Mouse (Mus musculus): ENCODE results near the gene Yju2. TPM values are rescaled to one million over a fixed set of nuclear protein-coding genes. Genes with fewer than 3 reads are reported as not detected.

Yju2 gene
- polyA plus RNA-seq, 1 experiment = 14.9 TPM

DNA sequence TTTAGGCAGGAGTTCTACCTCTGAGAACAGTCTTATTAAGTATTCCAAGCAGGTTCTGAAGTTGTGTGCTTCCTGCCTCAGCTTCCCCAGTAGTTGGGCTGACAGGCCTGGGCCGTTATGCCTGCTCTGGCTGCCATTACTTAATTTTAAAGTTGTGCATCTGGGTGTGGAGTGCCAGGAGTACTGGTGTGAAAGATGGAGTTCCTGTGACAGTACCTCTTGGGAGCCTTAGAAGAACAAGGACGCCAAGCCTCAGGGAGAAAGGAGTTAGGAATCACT lies 51.0 kb downstream of the Yju2 start:
- Histone ChIP-seq H3K4me3 (replicated peaks; ENCODE audit: insufficient read depth, low read depth, low read length) (peak overlapping the region; percentile 75), H3K4me1 (ENCODE audit: control insufficient read depth, insufficient read depth, low read length) (peaks cover 13% of the 10 kb centered on the region; the same call in 1 of the 2 replicates), H3K27me3 (ENCODE audit: control insufficient read depth, insufficient read depth, low read length) (no peaks in the 10 kb centered on the region), H3K27ac (ENCODE audit: insufficient read depth, low read length) (0 out of 2 replicates have a peak overlapping the region, but pooled peaks have one; percentile 77)
- TF ChIP-seq POLR2A (IDR thresholded peaks at IDR 0.05; ENCODE audit: borderline replicate concordance, insufficient read depth, low read length) (no peak), CTCF (IDR thresholded peaks at IDR 0.05; ENCODE audit: borderline replicate concordance, insufficient read depth, low read depth, low read length) (no peak)
- 14% methylated on average over 2 of the region's 2 CpGs for WGBS
- no peak for DNase-seq

DNA sequence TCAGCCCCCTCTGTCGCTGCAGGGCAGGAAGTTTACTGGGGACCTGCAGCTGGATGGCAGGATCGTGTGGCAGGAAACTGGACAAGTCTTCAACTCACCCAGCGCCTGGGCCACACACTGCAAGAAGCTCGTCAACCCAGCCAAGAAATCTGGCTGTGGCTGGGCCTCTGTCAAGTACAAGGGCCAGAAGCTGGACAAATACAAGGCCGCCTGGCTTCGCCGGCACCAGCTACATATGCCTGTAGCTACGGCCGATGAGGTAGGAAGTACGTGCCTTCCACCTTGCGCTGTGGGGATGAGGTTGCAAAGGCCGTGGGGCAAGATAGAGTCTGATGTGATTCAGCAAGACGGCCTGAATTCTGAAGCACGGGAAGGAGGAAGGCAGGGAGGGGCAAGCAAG lies 51.4 kb downstream of the Yju2 start:
- TF ChIP-seq POLR2A (IDR thresholded peaks at IDR 0.05; ENCODE audit: borderline replicate concordance, insufficient read depth, low read length) (no peak), CTCF (IDR thresholded peaks at IDR 0.05; ENCODE audit: borderline replicate concordance, insufficient read depth, low read depth, low read length) (no peak)
- no peak for DNase-seq
- peak overlapping the region; percentile 77; the same call in 1 of the 2 replicates for H3K27ac ChIP-seq (ENCODE audit: insufficient read depth, low read length)
- no peaks in the 10 kb centered on the region for H3K27me3 ChIP-seq (ENCODE audit: control insufficient read depth, insufficient read depth, low read length)
- 29% methylated on average over 14 of the region's 14 CpGs for WGBS
- H3K4me3 ChIP-seq (replicated peaks; ENCODE audit: insufficient read depth, low read depth, low read length) = peak overlapping the region; percentile 75
- peaks cover 13% of the 10 kb centered on the region; the same call in 1 of the 2 replicates for H3K4me1 ChIP-seq (ENCODE audit: control insufficient read depth, insufficient read depth, low read length)

DNA sequence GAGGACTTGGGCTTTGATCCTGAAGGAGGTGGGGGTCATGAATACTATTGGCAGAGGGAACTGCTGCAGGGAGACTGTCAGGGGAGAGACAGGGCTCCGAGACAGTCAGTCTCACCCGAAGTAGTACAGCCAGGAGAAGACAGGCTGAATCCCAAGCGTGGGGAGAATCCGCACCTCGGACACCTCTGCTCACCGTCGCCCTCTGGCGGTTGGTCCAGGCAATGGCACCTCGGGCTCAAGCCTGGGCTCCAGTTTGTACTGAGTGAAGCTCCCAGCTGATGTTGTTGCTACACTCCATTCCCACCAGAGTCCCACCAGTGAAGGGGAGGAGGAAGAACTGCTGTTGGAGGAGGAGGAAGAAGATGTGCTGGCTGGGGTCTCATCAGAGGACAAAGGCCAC lies 51.8 kb downstream of the Yju2 start:
- no peaks in the 10 kb centered on the region for H3K27me3 ChIP-seq (ENCODE audit: control insufficient read depth, insufficient read depth, low read length)
- peak; percentile 74 to 86 for DNase-seq
- peak; percentile 93 for TF ChIP-seq CTCF (IDR thresholded peaks at IDR 0.05; ENCODE audit: borderline replicate concordance, insufficient read depth, low read depth, low read length)
- no peak for TF ChIP-seq POLR2A (IDR thresholded peaks at IDR 0.05; ENCODE audit: borderline replicate concordance, insufficient read depth, low read length)
- peak overlapping the region; percentile 9; the same call in 1 of the 2 replicates for H3K27ac ChIP-seq (ENCODE audit: insufficient read depth, low read length)
- peaks cover 13% of the 10 kb centered on the region; the same call in 1 of the 2 replicates for H3K4me1 ChIP-seq (ENCODE audit: control insufficient read depth, insufficient read depth, low read length)
- WGBS = 1% methylated on average over 9 of the region's 9 CpGs
- H3K4me3 ChIP-seq (replicated peaks; ENCODE audit: insufficient read depth, low read depth, low read length) = peak overlapping the region; percentile 75

DNA sequence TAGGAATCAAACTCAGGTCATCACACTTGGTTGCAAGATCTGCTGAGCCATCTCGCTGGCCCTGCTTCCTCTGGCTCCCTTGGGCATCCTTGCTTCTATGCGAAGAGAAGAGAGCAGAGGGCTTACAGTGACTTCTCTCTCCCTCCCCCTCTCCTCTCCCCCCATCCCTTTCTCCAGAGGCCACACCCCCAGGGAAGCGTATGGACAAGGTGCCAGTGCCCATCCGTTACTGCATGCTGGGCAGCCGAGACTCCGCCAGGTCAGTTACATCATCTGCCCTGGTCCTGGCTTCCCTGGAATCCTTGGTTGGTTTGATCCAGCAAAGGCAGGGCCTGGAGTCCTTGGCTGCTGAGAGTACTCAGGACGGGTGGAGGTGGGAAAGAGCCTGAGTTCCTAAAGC lies 52.5 kb downstream of the Yju2 start:
- 20% methylated on average over 7 of the region's 7 CpGs for WGBS
- peak; percentile 51 to 71 for DNase-seq
- TF ChIP-seq CTCF (IDR thresholded peaks at IDR 0.05; ENCODE audit: borderline replicate concordance, insufficient read depth, low read depth, low read length) (no peak), POLR2A (IDR thresholded peaks at IDR 0.05; ENCODE audit: borderline replicate concordance, insufficient read depth, low read length) (no peak)

DNA sequence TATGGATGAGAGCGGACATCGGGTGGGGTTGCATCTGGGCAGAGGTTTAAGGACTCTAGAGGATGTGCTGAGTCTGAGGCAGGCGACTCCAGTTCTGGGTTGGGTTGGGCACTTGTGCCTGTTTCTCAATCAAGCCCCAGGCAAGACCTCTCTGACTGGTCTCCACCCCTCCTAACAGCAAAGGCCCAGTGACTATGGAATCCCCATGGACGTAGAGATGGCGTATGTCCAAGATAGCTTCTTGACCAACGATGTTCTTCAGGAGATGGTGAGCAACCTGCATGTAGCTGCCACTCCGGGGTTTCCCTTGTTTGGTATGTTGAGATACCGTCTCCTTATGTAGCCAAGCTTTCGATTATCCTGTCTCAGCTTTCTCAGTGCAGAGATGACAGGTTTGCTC lies 56.4 kb downstream of the Yju2 start:
- Histone ChIP-seq H3K27ac (ENCODE audit: insufficient read depth, low read length) (no peak overlapping the region), H3K27me3 (ENCODE audit: control insufficient read depth, insufficient read depth, low read length) (no peaks in the 10 kb centered on the region), H3K4me3 (replicated peaks; ENCODE audit: insufficient read depth, low read depth, low read length) (no peak overlapping the region), H3K4me1 (ENCODE audit: control insufficient read depth, insufficient read depth, low read length) (peaks cover 46% of the 10 kb centered on the region)
- no peak for DNase-seq
- TF ChIP-seq CTCF (IDR thresholded peaks at IDR 0.05; ENCODE audit: borderline replicate concordance, insufficient read depth, low read depth, low read length) (no peak), POLR2A (IDR thresholded peaks at IDR 0.05; ENCODE audit: borderline replicate concordance, insufficient read depth, low read length) (no peak)
- 81% methylated on average over 9 of the region's 9 CpGs for WGBS

More for the DNA sequence above, 52.5 kb downstream of the Yju2 start:
- Histone ChIP-seq H3K4me1 (ENCODE audit: control insufficient read depth, insufficient read depth, low read length) (peaks cover 19% of the 10 kb centered on the region), H3K27me3 (ENCODE audit: control insufficient read depth, insufficient read depth, low read length) (no peaks in the 10 kb centered on the region), H3K4me3 (replicated peaks; ENCODE audit: insufficient read depth, low read depth, low read length) (peak overlapping the region; percentile 7), H3K27ac (ENCODE audit: insufficient read depth, low read length) (0 out of 2 replicates have a peak overlapping the region, but pooled peaks have one; percentile 2)

DNA sequence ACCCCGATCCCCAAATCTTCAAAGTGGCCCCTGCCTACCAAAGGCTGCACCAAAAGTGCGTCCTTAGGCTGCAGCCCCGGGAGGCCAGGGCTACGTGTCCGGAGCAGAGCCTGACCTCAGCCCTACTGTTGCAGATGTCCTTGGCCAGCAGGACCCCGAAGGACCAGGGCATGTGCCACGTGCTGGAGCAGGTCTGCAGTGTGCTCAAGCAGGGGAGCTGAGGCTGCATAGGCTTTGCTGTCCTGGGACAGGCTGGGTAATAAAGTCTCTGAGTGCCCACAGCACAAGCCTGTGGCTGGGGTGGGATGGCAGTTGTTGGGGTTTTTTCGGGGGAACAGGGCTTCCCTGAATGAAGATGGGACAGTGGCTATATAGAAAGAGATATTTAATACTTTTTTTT lies 57.5 kb downstream of the Yju2 start:
- no peak for DNase-seq
- Histone ChIP-seq H3K27me3 (ENCODE audit: control insufficient read depth, insufficient read depth, low read length) (no peaks in the 10 kb centered on the region), H3K4me1 (ENCODE audit: control insufficient read depth, insufficient read depth, low read length) (peaks cover 50% of the 10 kb centered on the region), H3K27ac (ENCODE audit: insufficient read depth, low read length) (no peak overlapping the region), H3K4me3 (replicated peaks; ENCODE audit: insufficient read depth, low read depth, low read length) (no peak overlapping the region)
- WGBS = 68% methylated on average over 8 of the region's 8 CpGs
- no peak for TF ChIP-seq CTCF (IDR thresholded peaks at IDR 0.05; ENCODE audit: borderline replicate concordance, insufficient read depth, low read depth, low read length)
- TF ChIP-seq POLR2A (IDR thresholded peaks at IDR 0.05; ENCODE audit: borderline replicate concordance, insufficient read depth, low read length) = 0 out of 2 replicates have a peak, but pooled peaks have one; percentile 7

DNA sequence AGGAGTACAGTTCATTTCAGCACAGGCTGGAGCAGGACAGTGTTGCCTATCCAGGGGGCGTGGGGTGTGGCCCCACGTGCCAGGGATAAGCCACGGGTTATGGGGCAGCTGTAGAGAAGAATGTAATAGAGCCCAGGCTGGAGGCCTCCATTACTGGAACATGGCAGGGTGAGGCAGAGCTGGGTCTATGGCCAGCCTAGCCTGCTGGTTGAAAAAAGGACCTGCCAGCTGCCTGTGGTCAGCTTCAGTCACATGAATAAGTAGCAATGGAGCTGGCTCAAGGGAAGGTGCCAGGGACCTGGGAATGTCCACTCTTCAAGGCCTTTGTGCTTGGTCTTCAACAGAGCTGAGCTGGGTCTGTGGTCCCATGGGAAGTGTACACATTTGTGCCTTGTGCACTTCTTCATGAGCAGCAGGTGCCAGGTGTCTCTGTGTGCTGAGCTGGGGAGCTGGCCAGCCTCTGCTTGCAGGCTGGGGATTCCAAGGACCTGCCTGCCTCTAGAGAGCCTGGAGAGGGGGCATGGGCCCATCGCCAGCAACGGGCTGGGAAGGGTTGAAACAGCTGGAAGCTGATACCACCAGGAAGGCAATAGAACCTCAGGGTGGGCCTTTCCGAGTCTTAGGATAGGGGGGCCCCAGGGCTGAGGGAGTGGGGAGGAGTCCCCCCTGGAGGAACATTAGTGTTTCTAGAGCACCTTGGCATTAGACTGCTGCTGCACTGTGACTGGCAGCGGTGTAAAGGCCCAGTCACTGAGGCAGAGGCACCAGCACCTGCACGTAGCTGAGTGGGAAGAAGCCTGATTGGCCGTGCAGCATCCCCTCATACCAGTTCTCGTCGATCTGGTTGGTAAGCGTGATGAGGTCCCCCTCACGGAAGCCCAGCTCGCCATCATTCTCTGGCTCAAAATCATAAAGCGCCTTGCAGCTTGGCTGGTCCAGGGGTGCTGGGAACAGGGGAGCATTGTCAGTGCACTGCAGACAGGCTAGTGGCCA lies 58.2 kb downstream of the Yju2 start:
- Histone ChIP-seq H3K27ac (ENCODE audit: insufficient read depth, low read length) (no peak overlapping the region), H3K4me1 (ENCODE audit: control insufficient read depth, insufficient read depth, low read length) (peaks cover 50% of the 10 kb centered on the region), H3K4me3 (replicated peaks; ENCODE audit: insufficient read depth, low read depth, low read length) (no peak overlapping the region), H3K27me3 (ENCODE audit: control insufficient read depth, insufficient read depth, low read length) (no peaks in the 10 kb centered on the region)
- DNase-seq = peak; percentile 45 to 50
- WGBS = 60% methylated on average over 15 of the region's 15 CpGs
- TF ChIP-seq CTCF (IDR thresholded peaks at IDR 0.05; ENCODE audit: borderline replicate concordance, insufficient read depth, low read depth, low read length) = no peak

DNA sequence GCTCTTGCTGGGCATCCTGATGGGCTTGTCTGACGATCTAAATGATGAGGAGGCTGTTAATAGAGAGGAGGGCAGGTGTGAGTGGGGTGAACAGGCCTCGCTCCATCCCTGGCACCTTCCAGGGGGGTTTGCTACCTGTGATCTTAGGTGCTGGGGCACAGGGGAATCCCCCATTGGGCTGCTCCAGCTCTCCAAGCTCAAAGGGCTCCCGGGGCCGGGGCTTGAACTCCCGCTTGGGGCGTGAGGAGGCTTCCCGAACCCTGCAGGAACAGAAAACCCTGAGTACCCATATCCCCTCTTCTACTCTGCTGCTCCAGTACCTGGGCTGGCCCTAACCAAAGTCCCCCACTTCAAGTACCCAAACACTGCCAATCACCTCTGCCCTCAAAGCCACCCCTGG lies 58.9 kb downstream of the Yju2 start:
- Histone ChIP-seq H3K27ac (ENCODE audit: insufficient read depth, low read length) (peak overlapping the region; percentile 47; the same call in 1 of the 2 replicates), H3K4me1 (ENCODE audit: control insufficient read depth, insufficient read depth, low read length) (peaks cover 56% of the 10 kb centered on the region), H3K27me3 (ENCODE audit: control insufficient read depth, insufficient read depth, low read length) (no peaks in the 10 kb centered on the region), H3K4me3 (replicated peaks; ENCODE audit: insufficient read depth, low read depth, low read length) (no peak overlapping the region)
- TF ChIP-seq POLR2A (IDR thresholded peaks at IDR 0.05; ENCODE audit: borderline replicate concordance, insufficient read depth, low read length) (no peak), CTCF (IDR thresholded peaks at IDR 0.05; ENCODE audit: borderline replicate concordance, insufficient read depth, low read depth, low read length) (no peak)
- WGBS = 79% methylated on average over 7 of the region's 7 CpGs
- peak in 1 of 2 experiments; percentile 39 for DNase-seq

Other genes starting within 250 kb of the Yju2 start
- gene Pot1b, start 246.5 kb upstream of the Yju2 start, polyA plus RNA-seq (2012; rRNA removed) = 7.1 and 7.4 TPM in 2 replicates
- gene Adgre4, start 209.1 kb upstream of the Yju2 start, polyA plus RNA-seq (2012; rRNA removed) = 0.10 TPM in 1 of 2 replicates, not detected in the other
- 3.6 and 4.3 TPM in 2 replicates for gene Zfp119a, start 80.2 kb upstream of the Yju2 start, polyA plus RNA-seq (2012; rRNA removed)
- gene Zfp959, start 67.0 kb upstream of the Yju2 start, polyA plus RNA-seq (2012; rRNA removed) = 7.7 and 8.7 TPM in 2 replicates
- 3.3 and 3.7 TPM in 2 replicates for gene Zfp119b, start 9.6 kb upstream of the Yju2 start, polyA plus RNA-seq (2012; rRNA removed)
- 0.81 and 1.00 TPM in 2 replicates for gene Ebi3, start 6.5 kb upstream of the Yju2 start, polyA plus RNA-seq (2012; rRNA removed)
- 122 and 127 TPM in 2 replicates for gene Shd, start 11.4 kb downstream of the Yju2 start, polyA plus RNA-seq (2012; rRNA removed)
- gene Fsd1, start 27.4 kb downstream of the Yju2 start, polyA plus RNA-seq (2012; rRNA removed) = 88.0 and 91.3 TPM in 2 replicates
- 51.8 and 64.1 TPM in 2 replicates for gene Stap2, start 46.5 kb downstream of the Yju2 start, polyA plus RNA-seq (2012; rRNA removed)
- gene Mpnd, start 46.6 kb downstream of the Yju2 start, polyA plus RNA-seq (2012; rRNA removed) = 183 and 193 TPM in 2 replicates
- 69.5 and 82.5 TPM in 2 replicates for gene Sh3gl1, start 77.5 kb downstream of the Yju2 start, polyA plus RNA-seq (2012; rRNA removed)
- 2.9 and 3.3 TPM in 2 replicates for gene Chaf1a, start 81.3 kb downstream of the Yju2 start, polyA plus RNA-seq (2012; rRNA removed)
- 114 TPM in 2 replicates for gene Ubxn6, start 115.9 kb downstream of the Yju2 start, polyA plus RNA-seq (2012; rRNA removed)
- 109 and 116 TPM in 2 replicates for gene Hdgfl2, start 120.5 kb downstream of the Yju2 start, polyA plus RNA-seq (2012; rRNA removed)
- 1.1 and 1.7 TPM in 2 replicates for gene Plin4, start 150.7 kb downstream of the Yju2 start, polyA plus RNA-seq (2012; rRNA removed)
- gene Plin5, start 158.5 kb downstream of the Yju2 start, polyA plus RNA-seq (2012; rRNA removed) = 0.38 and 0.54 TPM in 2 replicates
- 0.93 and 1.6 TPM in 2 replicates for gene Lrg1, start 162.9 kb downstream of the Yju2 start, polyA plus RNA-seq (2012; rRNA removed)
- gene Sema6b, start 181.2 kb downstream of the Yju2 start, polyA plus RNA-seq (2012; rRNA removed) = 51.8 and 54.3 TPM in 2 replicates
- 1.7 and 1.9 TPM in 2 replicates for gene Tnfaip8l1, start 203.4 kb downstream of the Yju2 start, polyA plus RNA-seq (2012; rRNA removed)
- 44.5 and 45.0 TPM in 2 replicates for gene Mydgf, start 224.8 kb downstream of the Yju2 start, polyA plus RNA-seq (2012; rRNA removed)